Mouse (Mus musculus) adrenal gland, postnatal 10 days (tissue): ENCODE results near the gene Mcl1. TPM values are rescaled to one million over a fixed set of nuclear protein-coding genes. Genes with fewer than 3 reads are reported as not detected.
"Not testable (repeated sequence)": the region's sequence is repeated elsewhere in the genome, so short reads cannot be mapped to it uniquely, and the experiment has no call there.

Source experiments
- DNase-seq: peaks from one replicate; pipeline ENCODE4 v3.0.0; 2021; ENCODE audit warnings: mixed read lengths
- total RNA-seq, 2 experiments: library from RNA; stranded (reverse); gene quantifications; 2 replicates each; pipeline ENCODE4 v1.2.3; 2021

Gene Mcl1
- total RNA-seq, 2 experiments from 2014 or later: 116 to 144 TPM

DNA sequence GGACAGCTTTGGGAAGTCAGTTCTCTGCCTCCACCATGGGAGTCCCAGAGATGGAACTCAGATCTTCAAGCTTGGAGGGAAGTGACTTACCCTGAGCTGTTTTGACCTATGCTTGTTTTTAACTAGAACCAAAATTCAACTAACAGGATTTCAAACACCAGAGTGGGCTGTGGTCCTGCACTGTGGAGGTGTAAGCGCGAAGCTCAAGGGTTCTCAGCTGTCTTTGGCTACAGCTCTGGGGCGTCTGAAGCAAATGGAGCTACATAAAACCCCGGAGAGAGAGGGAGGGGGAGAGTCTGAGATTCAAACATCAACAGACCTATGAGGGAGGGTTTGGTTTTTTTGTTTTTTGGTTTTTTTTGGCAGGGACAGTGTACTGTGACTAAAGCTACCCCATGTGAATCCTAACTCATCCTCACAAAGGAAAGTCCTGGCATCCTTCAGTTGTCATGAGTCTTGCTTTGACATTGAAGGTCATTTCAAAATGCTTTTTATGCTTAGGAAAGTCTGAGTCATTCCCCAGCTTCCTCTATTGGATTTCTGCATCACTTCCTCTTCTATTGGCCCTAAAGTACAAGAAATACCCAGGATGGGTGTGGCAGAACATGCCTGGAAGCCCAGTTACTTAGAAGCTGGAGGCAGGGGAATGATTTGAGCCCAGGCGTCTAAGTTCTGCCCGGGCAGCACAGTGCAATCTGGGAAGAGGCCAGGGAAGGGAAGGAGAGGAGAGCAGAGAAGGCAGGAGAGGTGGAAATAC, 8.1 kb upstream of the Mcl1 start:
- peak; percentile 50 for DNase-seq

DNA sequence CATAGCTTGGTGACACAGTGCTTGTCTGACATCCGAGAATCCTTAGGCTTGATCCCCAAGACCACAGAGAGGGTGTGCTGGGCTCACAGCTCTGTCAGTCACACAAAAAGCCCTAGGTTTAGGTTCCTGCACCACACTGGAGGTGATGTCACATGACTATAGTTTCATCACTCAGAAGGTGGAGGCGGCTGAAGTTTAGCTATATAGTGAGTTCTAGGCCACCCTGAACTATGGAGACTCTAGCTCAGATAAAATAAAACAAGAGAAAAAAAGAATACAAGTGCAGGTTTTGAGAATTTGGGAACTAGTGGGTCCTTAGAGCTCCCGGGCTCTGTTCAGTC, 7.6 kb upstream of the Mcl1 start:
- no peak for DNase-seq

DNA sequence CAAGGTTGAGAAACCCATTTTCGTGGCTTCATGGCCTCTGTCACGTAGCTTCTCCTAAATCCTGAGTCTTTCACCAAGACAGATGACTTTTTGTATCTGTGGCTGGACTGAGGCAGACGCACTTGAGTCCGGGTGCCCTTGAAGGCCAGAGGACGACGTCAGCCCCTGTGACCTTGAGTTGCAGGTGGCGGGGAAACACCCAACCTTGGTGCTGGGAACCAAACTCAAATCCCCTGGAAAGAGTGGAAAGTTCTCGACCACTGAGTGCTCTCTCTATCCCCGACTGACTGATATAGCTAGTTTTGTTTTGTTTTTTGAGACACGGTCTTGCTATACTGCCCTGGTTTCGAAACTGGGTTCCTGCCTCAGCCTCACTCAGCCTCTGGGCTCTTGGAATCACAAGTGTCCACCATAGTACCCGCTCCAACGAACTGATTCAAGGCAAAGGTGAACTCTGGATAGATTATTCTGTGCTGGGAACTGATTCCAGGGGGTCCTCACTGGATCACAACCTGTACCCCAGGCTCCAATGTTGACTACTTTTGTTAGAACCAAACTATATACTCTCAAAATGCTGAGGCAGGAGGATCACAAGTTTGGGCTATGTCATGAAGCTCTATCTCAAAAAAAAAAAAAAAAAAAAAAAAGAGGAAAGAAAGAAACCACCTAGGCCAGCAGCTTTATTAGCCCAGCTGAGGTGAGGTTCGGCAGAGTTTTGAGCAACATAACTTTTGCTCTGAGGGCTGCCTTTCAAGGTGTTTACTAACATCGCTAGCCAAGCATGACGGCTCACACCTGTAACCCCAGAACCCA, 7.0 kb upstream of the Mcl1 start:
- DNase-seq: peak; percentile 41

DNA sequence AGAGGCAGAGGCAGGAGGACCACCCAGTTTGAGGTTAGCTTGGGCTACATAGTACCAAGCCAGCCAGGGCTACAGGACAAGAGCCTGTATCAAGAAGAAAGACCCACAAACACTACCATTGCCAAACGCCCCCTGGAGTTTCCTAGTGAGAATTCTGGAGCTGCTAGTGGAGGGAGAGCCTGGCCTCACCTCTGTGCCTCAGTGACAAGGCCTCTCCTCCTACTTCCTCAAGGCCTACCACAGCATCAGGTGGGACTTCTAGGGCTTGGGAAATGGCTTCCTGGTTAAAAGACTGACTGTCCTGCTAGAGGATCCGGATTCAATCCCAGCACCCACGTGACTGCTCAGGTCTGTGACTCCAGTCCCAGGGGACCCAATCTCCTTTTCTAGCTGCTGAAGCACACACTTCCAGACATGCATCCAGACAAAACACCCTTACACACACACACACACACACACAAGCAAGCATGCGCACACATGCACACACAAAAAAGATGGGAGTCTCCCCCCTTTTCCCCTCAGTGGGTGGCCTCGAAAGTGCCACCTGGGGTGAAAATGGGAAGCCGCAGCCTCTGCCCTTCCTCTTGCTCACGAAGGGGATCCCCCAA, 6.3 kb upstream of the Mcl1 start:
- DNase-seq: no peak

DNA sequence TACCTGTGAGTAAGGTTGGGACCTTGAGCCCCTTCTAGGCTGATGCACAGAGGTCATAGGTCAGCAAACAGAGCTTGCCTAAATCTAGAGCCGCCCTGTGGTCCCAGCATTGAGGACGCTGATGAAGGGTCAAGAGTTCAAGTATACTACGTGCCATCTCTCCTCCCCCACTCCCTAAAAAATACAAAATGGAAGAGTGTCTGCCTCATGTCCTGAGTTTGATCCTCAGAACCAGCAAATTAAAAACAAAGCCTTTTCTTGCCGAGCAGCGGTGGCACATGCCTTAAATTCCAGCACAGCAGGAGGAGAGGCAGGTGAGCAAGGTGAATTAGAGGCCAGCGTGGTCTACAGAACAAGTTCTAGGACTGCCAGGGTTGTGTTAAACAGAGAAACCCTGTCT, 5.7 kb upstream of the Mcl1 start:
- no peak for DNase-seq

DNA sequence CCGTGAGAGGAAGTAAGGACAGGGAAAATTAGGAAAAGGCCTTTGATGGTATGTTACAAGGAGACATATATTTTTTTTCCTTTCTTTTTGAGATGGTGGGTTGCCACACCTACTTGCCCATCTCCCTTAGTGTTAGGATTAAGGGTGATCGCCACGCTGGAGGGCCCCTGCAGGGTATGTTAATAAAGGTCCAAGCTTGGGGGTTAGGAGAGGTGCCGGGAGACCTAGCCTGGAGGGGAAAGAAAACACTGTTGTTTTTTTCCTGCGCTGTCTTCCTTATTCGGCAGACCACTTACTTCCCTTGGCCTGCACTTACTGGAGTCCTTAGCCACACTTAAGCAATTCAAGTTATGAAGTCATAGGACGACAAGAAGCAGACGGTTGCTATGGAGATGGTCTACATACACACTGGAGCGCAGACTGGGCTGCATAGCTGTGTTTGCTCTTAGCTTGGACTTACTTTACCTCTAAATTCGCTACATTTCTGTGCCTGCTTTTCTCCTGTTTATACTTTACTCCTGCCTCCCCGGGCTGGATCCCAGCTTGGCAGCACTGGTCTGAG, 5.0 kb upstream of the Mcl1 start:
- DNase-seq: no peak

DNA sequence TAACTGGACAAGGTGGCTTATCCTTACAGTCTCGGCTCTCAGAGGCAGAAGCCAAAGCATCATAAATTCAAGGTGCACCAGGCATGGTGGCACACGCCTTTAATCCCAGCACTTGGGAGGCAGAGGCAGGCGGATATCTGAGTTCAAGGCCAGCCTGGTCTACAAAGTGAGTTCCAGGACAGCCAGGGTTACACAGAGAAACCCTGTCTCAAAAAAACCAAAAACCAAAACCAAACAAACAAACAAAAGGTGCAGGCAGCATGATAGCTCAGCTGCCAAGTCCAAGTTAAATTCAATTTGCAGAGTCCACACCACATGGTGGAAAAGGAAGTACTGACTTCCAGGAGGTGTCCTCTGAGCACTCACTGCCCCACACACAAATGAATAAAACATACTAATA, 4.2 kb upstream of the Mcl1 start:
- not testable (repeated sequence) for DNase-seq

DNA sequence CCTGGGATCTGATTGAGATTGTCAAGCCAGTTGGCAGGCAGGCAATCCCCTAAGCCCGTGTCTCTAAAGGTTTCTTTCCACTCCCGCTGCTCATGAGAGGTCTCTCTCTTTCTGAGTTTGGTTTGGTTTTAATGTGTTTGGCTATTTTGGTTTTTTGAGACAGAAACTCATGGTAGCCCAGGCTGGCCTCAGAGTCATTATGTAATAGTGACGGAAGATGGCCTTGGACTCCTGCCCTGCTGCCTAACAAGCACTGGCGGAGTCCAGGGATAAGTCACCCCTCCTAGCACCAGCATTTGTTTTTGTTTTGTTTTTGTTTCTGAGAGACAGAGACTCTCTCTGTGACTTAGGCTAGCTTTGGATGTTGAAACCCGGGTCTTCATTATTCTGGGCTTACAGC, 3.2 kb upstream of the Mcl1 start:
- no peak for DNase-seq

DNA sequence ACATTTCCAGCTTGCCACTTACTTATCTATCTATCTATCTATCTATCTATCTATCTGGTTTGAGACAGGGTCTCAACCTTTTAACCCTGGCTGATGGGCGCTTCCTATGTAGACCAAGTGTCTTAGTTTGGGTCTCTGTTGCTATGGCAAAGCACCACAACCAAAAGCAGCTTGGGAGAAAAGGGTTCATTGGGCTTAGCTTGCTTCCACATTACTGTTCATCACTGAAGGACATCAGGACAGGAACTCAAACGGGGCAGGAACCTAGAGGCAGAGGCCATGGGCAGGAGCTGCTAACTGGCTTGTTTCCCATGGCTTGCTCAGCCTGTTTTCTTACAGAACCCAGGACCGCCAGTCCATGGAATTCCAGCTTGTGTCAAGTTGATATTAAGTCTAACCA, 1.5 kb upstream of the Mcl1 start:
- no peak for DNase-seq

DNA sequence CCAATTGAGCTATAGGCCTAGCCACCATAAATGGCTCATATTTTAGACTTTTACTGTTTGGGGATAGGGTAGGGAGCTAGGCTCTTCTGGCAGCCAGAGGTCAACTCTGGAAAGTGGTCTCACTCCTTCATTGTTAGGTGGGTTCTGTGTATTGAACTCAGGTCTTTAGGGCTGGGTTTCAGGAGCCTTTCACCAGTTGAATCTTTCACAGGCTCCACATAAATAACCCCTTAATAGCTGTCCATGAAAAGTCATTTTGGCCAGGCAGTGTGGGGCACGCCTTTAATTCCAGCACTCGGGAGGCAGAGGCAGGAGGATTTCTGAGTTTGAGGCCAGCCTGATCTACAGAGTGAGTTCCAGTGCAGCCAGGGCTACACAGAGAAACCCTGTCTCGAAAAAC, 877 bp upstream of the Mcl1 start:
- DNase-seq: no peak

DNA sequence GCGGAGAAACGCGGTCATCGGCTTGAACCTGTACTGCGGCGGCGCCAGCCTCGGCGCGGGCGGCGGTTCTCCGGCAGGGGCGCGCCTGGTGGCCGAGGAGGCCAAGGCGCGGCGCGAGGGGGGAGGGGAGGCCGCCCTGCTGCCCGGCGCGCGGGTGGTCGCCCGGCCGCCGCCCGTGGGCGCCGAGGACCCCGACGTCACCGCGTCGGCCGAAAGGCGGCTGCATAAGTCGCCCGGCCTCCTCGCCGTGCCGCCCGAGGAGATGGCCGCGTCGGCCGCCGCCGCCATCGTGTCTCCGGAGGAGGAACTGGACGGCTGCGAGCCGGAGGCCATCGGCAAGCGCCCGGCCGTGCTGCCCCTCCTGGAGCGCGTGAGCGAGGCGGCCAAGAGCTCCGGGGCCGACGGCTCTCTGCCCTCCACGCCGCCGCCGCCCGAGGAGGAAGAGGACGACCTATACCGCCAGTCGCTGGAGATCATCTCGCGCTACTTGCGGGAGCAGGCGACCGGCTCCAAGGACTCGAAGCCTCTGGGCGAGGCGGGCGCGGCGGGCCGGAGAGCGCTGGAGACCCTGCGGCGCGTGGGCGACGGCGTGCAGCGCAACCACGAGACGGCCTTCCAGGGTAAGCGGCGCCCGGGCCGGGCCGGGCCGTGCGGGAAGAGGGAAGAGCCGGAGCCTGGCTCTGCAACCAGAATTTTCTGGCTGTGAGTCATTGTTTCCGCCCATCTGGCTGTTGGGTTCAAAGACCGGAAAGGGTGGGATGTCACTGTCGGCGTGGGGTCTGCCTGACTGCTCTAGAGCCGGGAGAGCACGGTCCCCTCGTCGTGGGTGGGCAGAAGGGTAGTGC, 502 bp downstream of the Mcl1 start:
- DNase-seq: peak; percentile 81

DNA sequence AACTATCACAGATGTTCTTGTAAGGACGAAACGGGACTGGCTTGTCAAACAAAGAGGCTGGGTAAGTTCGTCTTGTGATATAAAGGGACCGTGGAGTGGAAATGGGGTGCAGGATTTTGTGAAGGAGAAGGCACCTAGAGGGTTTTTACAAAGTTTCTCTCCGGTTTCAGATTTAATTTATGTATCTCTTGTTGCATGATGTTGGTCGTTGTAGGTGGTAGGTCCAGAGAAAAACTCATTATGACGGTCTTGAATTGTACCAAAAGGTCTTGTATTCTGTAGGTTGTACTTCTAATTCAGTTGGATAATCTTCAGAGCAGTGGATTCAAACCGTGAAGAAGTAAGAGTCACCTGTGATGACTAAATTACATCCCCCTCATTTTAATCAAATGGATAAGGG, 1.4 kb downstream of the Mcl1 start:
- DNase-seq: no peak

DNA sequence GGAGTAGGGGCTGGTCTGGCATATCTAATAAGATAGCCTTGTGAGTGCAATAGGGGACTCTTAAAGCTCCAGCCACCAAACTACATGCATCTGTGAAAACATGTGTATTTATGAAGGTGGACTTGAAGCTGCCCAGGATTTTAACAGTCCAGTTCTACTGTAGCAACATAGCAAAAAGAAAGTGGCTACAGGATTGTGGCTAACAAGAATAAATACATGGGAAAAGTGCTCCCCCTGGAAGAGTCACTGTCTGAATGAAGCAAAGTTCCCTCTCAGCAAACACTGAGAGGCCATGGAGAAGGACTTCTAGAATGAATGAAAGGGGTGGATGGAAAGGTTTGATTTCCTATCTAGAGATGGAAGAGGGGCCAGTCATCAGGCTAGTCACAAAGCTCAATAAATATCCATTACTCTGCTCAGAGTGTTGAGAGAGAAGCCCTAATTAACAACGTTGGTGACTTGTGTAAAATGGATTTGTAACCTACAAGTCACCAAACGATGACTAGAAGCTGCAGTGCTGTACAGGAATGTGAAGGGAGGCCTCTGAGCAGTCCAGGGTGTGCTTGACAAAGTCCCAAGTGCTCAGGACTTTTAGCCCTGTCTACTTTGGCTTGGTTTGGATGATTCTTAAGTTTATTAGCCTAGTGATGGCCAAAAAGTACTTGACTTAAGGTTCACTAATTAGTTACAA, 2.3 kb downstream of the Mcl1 start:
- no peak for DNase-seq

DNA sequence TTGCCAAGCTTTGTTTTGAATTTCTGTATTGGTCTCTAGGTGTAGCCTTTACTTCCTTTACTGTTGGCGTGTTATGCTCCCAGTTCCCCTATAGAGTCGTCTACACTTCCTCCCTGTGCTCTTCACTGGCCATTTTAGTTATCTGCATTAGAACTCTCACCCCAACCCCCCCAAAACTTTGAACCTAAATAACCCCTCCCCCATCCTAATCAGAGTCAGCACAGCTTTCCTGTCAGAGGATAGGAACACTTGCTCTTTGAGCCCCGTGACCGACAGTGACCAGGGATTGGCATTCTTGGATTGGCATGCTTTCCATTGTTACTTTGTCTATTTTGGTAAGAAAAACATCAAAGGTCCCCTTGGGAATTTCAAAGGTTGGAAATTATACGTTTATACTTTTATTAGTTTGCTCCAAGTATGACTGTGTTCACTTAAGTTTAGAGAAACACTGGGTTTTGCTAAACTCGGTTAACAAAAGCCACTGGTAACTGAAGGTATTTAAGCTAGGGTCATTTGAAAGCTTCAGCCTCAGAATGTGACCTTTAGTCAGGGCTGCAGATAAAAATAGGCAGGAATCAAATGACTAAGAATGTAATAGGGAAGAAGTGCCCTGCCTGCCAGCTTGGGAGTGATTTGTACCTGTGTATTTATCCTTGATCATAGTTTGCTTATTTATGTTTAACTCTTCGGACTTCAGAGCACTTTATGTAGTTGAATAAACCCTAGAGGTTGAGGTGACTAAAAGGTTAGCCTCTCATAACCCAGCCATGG, 3.5 kb downstream of the Mcl1 start:
- no peak for DNase-seq

DNA sequence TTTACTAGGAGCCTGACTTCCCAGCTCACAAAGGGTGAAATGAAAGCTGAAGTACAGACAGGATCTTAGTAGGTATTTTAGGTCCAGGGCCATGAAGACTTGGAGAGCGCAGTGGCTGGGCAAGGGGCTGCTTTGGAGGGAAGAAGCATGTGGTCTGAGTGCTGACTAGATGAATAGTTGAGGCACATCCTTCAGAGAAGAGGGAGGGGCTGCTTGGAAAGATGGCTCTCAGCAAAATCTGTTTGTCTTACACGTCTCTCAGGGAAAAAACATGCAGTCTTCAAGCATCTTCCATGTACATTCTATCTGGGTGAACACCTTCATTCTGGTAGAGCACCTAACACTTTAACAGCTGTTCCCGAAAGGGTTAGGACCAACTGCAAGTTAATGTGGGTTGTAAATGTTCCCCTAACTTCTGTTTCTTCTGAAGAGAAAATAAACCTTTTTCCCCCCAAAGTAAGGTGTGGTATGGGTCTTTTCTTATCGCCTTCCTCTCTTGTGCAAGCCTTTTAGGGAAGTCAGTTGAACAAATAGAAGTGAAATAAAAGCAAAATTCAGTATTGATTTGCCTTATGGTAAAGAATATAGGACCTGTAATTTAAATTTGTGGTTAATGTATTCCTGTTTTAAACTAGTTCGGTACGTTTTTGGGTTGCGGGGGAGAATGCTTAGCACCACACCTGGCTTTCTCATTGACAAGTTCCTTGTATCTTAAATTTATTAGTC, 4.3 kb downstream of the Mcl1 start:
- no peak for DNase-seq

DNA sequence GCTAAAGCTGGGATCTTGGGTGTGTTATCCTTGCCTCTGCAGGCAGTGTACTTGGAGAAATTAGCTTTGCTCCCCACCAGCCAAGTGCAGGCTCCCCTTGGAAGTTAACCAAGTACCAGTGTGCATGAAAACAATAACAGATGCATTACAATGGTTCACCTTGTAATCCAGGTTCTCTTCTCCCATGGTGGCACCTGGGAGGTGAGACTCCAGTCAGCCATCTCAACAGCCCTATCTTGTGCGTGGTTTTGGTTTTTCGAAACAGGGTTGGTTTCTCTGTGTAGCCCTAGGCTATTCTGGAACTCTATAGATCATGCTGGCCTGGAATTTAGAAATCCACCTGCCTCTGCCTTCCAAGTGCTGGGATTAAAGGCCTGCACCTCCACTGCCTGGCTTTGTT, 4.9 kb downstream of the Mcl1 start:
- peak; percentile 12 for DNase-seq

DNA sequence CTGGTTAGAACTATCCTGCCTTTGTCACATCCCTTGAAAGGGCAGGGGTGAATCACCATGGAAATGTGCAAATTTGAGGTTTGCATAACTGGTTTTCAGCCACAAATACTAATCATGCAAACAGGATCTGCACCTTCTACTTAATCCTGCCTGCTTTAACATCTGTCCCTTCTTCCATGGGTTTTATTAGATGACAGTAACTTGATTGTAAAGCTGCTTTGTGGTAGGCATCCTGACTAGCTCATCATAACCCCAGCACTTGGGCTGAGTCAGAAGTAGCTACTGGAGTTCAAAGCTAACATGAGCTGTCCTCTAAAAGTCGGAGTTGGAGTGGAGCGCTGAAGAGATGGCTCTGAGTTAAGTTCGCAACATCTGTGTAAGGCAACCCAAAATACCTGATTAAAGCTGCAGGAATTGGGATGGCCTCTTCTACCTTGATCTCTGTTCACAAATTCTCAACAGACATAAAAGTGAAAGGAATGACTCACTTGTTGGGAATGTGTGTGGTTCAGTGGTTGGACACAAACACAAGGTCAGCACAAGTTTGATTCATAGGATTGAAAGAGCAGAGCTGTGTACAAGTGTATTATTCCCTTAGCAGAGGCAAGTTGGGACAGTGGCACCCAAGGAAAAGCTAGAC, 5.5 kb downstream of the Mcl1 start:
- DNase-seq: peak; percentile 31

DNA sequence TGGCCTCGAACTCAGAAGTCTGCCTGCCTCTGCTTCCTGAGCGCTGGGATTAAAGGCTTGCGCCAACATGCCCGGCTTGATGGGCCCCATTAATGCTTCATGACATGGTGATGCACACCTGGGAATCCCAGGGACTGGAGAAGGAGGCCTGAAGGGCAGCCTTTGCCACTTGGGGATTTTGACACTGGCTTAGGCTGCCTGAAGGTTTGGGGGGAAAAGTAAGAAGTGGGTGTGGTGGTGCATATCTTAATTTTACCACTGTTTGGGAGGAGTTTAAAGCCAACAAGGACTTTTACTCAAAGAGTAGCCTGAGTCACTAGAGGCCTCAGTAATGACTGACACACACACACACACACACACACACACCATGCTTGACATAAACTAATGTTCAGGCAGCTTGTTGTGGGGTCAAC, 6.4 kb downstream of the Mcl1 start:
- DNase-seq: peak; percentile 25

DNA sequence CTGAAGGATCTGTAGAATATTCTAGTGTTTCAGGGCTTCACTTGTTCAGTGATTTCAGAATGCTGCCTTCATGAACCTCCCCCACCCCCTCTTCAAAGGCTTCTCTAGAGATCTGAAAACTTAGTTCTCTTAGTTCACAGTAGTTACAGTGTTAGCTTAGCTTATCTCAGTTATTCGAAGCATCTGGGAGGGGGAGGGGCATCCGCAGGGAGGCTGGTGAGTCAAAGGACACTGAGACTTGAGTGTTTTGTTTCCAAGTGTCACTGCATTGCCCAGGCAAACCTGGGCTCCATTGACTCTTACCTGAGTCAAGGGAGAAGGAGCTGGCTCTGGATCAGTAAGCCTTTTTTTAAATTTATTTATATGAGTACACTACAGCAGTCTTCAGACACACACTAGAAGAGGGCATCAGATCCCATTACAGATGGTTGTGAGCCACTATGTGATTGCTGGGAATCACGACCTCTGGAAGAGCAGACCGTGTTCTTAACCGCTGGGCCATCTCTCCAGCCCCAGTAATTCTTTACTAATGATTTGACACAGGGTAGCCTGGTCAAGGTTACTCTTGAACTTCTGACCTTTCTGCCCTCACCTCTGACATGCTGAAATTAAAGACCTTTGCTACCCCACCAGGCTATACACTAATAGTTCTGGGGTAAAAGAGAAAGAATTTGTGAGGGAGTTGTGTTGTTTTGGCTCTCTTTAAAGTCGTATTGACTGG, 7.7 kb downstream of the Mcl1 start:
- DNase-seq: peak; percentile 80
